Mouse (Mus musculus): Measurements from ENCODE around the gene Ptger3. TPM values are rescaled to one million over a fixed set of nuclear protein-coding genes. Genes with fewer than 3 reads are reported as not detected.

Ptger3 gene
- polyA plus RNA-seq (2012; rRNA removed; ENCODE audit: low replicate concordance): 4.3 and 4.4 TPM in 2 replicates

GRCm38 (mm10) chr3:157566725-157567565, at the start of gene Ptger3:
Ptger3 (plus strand) TSS chr3:157566892.

GRCm38 (mm10) chr3:157533964-157534785, 32.5 kb upstream of the Ptger3 start, which contains the start of gene Zranb2:
Zranb2 (plus strand) TSS chr3:157534160.

Other genes with a start within 250 kb of the Ptger3 start
- gene Zranb2, start 32.7 kb upstream of the Ptger3 start, polyA plus RNA-seq (2012; rRNA removed; ENCODE audit: low replicate concordance): 0.97 and 1.3 TPM in 2 replicates

Data from duodenum, adult 2 months (tissue).